Mouse (Mus musculus): Measurements from ENCODE around the gene Dguok.

GRCm38 (mm10) chr6:83447031-83447430, 59.7 kb downstream of the Dguok start:
- no peak for TF ChIP-seq POLR2A (IDR thresholded peaks at IDR 0.05; ENCODE audit: low read depth, low read length)
- no peak for TF ChIP-seq CTCF (IDR thresholded peaks at IDR 0.05; ENCODE audit: borderline replicate concordance, insufficient read depth, low read length)

Measured in embryonic fibroblast, embryonic 13.5 days (primary cell).